Mouse (Mus musculus): ENCODE results near the gene Deaf1.

Gene Deaf1

DNA sequence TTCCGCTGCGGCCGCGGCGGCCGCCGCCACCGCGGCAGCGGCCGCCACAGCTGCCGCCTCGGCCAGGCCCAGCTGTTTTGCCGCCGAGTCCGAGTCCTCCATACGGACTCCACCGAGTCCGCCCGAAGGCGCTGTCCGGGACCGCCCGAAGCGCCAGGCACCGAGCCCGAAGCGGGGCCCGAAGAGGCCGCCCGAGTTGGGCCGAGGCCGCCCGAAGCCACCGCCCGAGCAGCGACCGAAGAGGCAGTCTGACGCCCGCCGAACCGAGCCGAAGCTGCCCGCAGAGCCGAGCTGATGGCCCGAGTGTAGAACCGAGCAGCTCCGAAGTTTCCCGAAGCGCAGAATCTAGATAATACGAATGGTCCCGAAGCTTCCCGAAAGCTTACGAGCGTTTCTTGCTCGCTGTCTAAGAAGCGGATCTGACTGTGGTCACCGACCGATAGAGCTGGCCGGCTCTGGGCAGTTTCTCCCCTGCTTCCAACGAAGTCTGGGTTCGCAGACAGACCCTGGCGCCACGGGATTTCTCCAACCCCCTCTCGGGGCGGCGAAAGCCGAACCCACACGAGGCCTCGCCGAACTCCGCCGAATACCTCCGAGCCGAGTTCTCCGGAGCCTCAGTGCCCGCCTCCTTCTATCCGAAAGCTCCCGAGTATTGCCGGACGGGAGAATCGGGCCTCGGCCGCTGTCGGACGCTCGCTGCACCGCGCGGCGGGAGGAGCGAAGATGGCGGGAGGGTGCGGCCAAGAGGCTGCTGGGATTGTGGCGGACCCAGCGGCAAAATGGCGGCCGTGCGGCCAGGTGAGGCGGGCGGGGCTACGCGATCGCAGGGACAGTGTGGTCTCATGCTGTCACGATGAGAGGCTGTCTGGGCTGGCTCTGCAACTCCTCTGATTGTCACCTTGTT, at the start of gene Deaf1, which contains the start of gene Tmem80:
TSS of gene Deaf1 (minus strand) at position 222 of the 904 bp plus-strand sequence.
TSS of gene Tmem80 (plus strand) at position 271 of the 904 bp plus-strand sequence.
- DNase-seq: peak; percentile 99

DNA sequence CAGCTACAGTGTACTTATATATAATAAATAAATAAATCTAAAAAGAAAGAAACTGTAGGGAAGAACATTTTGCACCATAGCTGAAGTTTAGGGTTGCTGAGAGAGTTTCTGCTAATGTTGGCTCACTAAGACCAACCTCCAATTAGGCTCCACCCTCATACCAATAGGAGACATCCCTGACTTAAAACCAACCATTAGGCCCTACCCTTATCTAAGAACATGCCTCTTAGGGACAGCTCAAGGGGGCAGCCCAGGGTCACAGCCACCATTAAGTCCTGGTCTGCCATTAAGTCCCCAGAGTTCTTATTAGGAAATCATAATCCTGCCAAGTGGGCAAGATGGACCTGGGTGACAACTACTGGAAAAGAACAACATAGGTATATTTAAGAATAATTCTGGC, 46.9 kb upstream of the Deaf1 start:
- DNase-seq: no peak

GRCm38 (mm10) chr7:141373611-141374010, 46.1 kb upstream of the Deaf1 start:
- no peak for DNase-seq

DNA sequence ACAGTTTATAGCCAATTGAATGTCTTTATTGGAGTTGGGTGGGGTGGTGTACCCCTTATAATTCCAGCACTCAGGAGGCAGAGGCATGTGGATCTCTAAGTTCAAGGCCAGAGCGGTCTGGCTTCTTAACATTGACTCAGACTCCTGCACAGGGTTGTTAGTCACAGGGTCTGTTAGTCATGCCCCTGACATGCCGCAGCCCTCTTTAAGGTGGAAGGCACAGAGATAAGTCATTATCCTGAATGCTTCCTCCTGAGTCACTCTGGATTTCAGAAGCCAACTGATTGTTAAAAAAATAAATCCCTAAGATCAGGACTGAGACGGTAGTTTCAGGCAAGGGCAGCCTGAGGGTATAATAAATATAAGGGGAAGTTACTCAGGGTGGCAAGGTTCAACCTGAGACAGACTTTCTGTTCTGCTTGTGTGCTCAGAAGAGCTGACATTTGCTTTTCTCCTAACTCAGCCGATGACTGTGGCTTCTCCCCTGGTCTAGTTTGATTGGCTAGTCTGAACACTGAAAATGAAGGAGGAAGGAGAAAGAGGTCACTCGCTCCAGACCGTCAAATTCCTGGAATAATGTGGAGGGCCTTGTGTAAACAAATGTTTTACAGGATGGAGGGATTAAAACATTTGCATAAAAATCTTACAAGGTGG, 44.6 kb upstream of the Deaf1 start:
- DNase-seq: no peak

DNA sequence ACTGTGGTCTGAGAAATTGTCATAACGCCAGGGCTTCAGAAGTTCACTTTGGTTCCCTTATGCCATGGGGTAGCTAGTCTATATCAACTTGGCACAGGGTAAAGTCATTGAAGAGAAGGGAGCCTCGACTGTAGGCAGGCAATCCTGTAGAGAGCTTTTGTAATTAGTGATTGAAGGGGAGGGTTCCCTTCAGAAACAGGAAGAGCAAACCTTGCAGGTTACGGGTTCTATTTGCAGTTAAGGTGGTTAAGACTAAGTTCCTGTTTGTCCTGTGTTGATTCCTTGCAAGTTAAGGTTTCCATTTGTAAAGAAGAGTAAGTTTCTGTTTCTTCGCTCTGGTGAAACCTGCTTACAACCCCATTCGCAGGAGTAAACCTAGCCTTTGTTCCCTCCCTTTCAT, 42.4 kb upstream of the Deaf1 start:
- no peak for DNase-seq

DNA sequence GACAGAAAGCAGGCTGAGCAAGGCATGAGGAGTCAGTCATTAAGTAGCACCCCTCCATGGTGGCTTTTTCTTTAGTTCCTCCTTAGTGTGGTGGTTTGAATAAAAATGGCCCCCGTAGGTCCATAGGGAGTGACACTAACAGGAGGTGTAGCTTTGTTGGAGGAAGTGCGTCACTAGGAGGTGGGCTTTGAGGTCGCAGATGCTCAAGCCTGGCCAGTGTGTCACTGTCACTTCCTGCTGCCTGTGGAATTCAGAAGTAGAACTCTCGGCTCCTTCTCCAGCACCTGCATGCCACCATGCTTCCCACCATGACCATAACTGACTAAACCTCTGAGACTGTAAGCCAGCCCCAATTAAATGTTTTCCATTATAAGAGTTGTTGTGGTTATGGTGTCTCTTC, 39.9 kb upstream of the Deaf1 start:
- DNase-seq: no peak

DNA sequence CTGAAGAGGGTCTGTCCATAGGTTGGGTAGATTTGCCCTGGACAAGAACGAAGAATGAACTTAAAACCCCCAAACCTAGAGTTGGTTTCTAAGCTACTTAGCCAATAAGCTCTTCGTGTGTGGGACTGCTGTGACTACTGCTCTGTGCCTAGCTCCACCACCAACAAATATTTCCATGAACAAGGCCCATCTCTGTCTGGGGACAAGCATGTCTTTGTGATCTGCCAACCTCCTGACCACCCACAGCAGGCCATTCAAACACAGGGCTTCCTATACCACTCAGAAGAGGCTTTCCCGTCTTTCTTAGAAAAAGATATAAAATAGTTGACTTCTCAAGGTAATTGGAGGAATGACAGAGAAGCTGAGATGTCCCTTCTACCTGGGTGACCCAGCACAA, 37.6 kb upstream of the Deaf1 start:
- no peak for DNase-seq

GRCm38 (mm10) chr7:141364349-141365048, 37.0 kb upstream of the Deaf1 start:
- no peak for DNase-seq

DNA sequence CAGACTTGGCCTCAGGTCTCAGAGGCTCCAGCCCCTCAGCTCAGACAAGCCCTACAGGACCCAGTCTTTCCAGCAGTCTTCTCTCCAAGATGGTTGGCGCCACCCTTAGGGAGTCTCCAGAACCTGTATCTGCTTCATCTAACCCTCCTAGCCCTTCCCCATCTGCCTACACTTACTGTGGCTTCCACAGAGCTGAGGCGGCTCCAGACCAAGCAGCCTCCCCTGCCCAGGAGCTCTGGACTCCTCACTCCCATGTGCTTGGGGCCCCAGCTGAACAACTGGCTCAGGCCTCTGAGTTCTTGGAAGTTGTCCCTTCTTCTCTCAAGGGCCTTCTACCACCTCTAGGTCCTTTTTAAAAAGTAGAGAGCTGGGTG, 36.2 kb upstream of the Deaf1 start:
- DNase-seq: no peak

- peak; percentile 77 for DNase-seq
These were observed 35.7 kb upstream of the Deaf1 start for GRCm38 (mm10) chr7:141363106-141363751.

DNA sequence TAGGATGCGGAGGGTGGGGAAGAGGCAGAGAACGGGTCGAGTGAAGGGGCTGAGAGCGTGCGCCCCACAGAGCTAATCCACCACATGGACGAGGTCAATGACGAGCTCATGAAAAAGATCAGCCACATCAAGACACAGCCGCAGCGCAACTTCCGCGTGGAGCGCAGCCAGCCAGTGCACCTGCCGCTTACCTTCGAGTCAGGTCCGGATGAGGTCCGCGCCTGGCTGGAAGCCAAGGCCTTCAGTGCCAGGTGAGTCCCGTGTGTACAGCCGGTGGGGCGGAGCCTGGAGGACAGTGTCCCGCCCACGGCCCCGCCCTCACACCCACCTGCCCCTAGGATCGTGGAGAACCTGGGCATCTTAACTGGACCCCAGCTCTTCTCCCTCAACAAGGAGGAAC, 34.0 kb upstream of the Deaf1 start:
- DNase-seq: peak; percentile 48

GRCm38 (mm10) chr7:141356971-141357370, 29.5 kb upstream of the Deaf1 start:
- no peak for DNase-seq

DNA sequence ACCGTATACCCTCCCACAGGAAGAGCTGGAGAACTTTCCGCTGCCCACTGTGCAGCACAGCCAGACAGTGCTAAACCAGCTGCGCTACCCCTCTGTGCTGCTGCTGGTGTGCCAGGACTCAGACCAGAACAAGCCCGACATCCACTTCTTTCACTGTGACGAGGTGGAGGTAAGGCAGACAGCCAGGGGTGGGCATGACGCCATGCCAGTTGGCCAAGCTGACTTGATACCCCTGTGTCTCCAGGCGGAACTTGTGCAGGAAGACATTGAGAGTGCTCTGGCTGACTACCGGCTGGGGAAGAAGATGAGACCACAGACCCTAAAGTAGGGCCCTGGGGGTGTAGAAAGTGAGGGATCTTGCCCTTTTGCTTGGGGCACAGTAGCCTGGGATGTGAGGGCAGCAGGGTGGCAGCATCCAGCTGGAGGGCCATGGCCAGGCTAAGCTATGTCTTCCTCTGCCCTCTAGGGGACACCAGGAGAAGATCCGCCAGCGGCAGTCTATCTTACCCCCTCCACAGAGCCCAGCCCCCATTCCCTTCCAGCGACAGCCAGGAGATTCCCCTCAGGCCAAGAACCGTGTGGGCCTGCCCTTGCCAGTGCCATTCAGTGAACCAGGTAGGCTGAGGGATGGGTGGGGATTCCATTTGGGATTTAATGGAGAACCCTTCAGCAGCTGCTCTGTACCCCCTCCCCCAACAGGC, 28.3 kb upstream of the Deaf1 start:
- DNase-seq: no peak

DNA sequence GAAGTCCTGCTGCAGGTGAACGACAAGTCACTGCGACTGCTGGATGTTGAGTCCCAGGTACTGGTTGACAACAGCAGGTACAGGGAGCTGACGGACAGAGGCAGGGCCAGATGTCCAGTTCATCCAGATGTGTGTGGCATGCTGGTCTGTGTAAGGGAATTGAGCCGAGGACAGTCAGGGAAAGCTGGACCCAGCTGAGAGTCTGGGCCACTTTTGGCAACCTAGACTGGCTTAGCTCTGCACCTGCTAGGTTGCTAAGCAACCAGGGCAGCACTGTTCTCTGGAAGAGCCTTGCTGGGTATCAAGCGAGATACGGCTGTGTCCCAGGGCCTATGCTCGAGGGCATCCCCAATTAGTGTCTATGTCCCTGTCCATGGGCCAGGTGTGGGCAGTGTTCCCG, 27.6 kb upstream of the Deaf1 start:
- DNase-seq: no peak

GRCm38 (mm10) chr7:141351061-141351460, 23.6 kb upstream of the Deaf1 start:
- DNase-seq: no peak

DNA sequence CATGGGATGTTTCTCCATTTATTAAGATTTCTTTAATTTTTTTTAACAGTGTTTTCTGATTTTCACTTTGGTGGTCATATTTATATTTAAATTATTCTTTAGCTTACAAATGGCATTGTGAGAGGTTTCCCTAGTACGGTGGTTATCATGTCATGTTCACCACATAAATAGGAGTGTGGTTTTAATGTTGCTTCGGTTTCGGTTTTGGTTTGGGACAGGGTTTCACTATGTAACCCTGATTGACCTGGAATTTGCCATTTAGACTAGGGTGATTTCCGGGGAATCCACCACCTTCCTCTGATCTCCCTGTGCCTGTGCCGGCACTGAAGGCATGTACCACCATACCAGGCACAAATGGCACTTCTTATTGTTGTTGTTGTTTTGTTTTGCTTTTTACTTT, 17.3 kb upstream of the Deaf1 start:
- DNase-seq: no peak

GRCm38 (mm10) chr7:141343696-141344095, 16.2 kb upstream of the Deaf1 start:
- DNase-seq: no peak

GRCm38 (mm10) chr7:141343230-141343629, 15.7 kb upstream of the Deaf1 start:
- no peak for DNase-seq

- DNase-seq: no peak
These were observed 14.3 kb upstream of the Deaf1 start for GRCm38 (mm10) chr7:141341689-141342226.

DNA sequence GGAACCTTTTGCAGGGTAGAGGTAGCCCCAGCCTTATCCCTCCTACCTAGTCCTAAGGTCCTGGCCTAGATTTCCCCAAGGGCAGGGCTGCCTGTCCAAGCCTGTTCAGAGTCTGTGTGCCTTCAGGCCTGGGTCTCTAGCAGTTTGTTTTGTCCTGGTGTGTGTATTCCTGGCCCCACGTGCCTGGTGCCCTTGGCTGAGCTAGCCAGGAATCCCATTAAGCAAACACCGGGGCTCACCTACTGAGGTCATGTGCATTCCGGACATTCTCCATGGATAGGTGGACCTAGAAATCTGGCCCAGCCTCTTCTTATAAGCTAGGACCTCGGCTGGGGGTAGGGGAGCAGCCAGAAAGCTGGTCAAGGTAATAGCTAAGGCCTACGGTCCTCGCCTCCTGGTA, 13.0 kb upstream of the Deaf1 start:
- DNase-seq: no peak

GRCm38 (mm10) chr7:141340023-141340422, 12.5 kb upstream of the Deaf1 start:
- DNase-seq: no peak

Data from thymus, postnatal 14 days (tissue).